Comparison of ENCODE assay signal across 15 mouse cellular contexts in genomic region chr5:103430986-103431385, GRCm38 (mm10).
"Had no signal": no experiment of that assay in that cellular context is flagged by ENCODE, and none has a peak within 500 bp of the region (broad histone marks: within the 10 kb centered on the region; RNA-seq: fewer than 3 reads in every experiment).

No protein-coding gene starts in this region.

- H3K9ac ChIP-seq: limb, embryonic 12.5 days; liver, embryonic 12.5 days; liver, embryonic 15.5 days; lung, embryonic 15.5 days; midbrain, embryonic 13.5 days had no signal

- H3K27ac ChIP-seq: left cerebral cortex, adult 2 months; limb, embryonic 12.5 days; liver, embryonic 12.5 days; liver, embryonic 15.5 days; lung, embryonic 15.5 days; midbrain, embryonic 10.5 days; midbrain, embryonic 13.5 days had no signal

- H3K36me3 ChIP-seq: limb, embryonic 12.5 days; liver, embryonic 12.5 days; liver, embryonic 15.5 days; lung, embryonic 15.5 days; midbrain, embryonic 13.5 days had no signal

- H3K27me3 ChIP-seq: liver, embryonic 12.5 days; lung, embryonic 15.5 days; midbrain, embryonic 13.5 days had no signal

- DNase-seq: layer of hippocampus, adult 9-11 months; liver; lung, adult 18-20 months; lung, postnatal 10 days; lung, postnatal 36 days; thymus, adult 18-20 months; thymus, postnatal 36 days had no signal

- H3K4me3 ChIP-seq: left cerebral cortex, adult 2 months; limb, embryonic 12.5 days; liver, embryonic 12.5 days; liver, embryonic 15.5 days; lung, embryonic 15.5 days; megakaryocyte, embryonic 14.5 days; midbrain, embryonic 10.5 days; midbrain, embryonic 13.5 days had no signal
